Mouse (Mus musculus) kidney, adult 8-10 months (tissue): ENCODE measurements at regions not wholly inside any gene's neighbourhood (a gene's known extent, or its start where the extent isn't known, plus 50 kb on each side); places are given as distances from the start of the nearest gene placed in this dataset.
"Not testable (repeated sequence)": the region's sequence is repeated elsewhere in the genome, so short reads cannot be mapped to it uniquely, and the experiment has no call there.

Experiments
- DNase-seq, 2 experiments: peaks; one replicate each; pipeline ENCODE4 v3.0.0; 2022

DNA sequence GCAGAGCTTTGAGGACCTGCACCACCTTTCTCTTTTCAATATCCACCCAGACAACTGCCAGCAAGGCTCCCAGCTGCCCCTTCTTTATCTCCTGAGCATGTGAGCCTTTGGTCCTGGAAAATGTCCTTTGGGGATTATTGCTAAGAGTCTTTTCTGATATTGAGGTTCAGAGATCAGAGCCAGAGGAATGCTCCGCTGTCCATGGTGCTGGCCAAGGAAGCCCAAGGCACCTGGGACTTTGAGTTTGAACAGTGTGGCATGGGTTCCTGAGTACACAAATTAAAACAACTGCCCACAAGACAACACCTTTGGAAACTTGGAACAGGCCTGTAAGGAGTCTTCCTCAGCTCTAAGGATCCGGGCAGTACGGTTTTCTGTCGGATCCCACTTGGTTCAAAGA is 52.6 kb upstream of the Slc28a3 start:
- peak in 1 of 2 experiments; percentile 8 for DNase-seq

DNA sequence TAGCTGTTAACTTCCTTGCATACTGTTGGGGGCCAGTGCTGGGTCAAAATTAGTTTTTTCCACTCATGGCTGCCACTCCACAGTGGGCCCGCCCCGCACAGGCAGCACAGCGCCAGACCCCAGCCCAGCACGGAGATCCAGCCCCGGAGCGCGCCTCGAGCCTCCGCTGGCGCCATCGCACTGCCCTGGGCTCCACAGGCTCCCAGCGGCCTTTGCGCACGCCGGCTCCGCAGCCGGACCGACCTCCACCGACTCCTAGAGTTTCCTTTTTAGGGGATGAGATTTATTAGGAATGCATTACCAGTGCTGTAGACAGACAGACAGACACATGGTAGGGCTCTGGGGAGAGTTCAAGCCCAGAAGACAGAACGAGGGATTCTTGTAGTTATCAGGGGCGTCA is 58.0 kb upstream of the Slc28a3 start:
- DNase-seq, result no peak

DNA sequence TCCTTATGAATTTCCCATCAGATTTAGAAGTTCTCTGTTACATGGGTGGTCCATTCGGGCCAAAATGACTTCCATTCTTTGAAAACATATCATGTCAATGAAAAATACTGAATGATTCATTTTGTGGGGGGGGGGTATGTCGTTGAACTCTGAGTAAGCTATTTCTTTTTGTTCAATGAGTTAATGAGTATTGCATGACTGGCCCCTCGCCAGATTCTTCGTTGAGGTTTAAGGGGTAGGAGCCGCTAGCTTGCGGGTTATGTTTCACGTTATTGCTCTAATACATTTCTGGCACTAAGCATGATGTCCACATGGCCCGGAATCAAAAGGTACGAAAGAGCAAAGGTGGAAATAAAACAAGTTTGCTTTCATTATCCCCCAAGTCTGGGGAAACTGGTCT is 59.5 kb upstream of the Slc28a3 start:
- peak; percentile 45 to 69 for DNase-seq

DNA sequence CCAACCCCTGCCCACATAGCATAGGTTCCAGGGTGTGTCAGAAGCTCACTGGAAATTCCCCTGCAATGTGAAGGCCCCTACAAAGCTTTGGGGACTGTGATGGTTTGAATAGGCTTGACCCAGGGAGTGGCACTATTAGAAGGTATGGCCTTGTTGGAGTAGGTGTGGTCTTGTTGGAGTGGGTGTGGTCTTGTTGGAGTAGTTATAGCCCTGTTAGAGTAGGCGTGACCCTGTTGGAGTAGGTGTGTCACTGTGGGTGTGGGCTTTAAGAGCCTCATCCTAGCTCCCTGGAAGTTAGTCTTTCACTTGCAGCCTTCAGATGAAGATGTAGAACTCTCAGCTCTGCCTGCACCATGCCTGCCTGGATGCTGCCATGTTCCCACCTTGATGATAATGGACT is 64.9 kb upstream of the Slc28a3 start:
- DNase-seq, result not testable (repeated sequence)

DNA sequence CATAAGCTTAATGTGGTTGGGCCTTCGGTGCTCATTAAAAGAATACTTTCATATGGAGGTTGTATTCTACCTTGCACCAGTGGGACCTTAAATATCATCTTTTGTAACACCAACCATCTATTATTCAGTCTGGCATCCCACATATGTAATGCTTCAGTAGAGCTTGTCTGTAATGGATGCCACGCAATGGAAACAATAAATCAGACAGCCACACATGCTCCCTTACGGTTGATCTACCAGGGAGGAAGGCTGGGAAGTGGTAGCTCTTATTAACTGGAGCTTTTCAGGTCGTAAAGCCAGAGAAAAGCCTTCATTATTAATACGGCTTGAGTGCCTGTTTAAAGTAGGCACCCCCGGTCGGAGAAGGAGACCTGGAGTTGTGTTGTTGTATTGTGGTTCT is 66.8 kb upstream of the Slc28a3 start:
- no peak for DNase-seq

DNA sequence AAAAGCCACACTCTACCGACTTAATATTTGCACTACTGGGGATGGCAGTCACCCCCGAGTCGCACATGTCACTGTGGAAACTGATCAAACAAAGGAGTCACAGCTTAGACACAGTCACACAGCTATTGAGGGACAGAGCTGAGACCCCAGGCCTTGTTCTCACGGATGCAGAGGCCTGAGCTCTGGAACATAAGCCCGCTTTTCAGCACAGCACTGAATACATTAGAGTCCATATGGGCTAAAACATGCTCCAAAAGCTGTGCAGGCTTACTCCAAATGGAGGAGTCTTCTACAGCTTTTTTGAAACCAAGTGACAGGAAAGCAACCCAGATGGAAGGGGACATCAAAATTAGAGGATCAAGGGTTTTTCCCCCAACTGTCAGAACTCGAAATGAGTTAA is 69.0 kb upstream of the Slc28a3 start:
- no peak for DNase-seq

DNA sequence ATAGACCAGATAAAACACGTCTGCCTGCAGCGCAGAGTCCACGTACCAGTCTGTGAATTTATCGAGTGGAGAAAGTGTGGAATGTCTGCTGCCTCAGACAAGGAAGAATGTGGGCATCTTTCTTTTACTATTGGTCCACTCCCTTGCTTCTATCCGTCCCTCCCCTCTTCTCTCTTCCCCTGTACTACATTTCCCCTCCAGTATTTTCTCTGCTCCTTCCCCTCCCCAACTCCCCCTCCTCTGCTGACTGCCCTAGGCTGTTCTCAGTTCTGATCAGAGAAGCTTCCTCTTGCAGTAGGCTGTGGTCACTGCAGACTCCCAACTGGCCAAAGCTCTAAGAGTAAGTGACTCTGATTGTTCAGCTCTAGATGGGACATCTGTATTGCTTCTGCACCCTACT is 76.1 kb upstream of the Slc28a3 start:
- DNase-seq, result no peak

DNA sequence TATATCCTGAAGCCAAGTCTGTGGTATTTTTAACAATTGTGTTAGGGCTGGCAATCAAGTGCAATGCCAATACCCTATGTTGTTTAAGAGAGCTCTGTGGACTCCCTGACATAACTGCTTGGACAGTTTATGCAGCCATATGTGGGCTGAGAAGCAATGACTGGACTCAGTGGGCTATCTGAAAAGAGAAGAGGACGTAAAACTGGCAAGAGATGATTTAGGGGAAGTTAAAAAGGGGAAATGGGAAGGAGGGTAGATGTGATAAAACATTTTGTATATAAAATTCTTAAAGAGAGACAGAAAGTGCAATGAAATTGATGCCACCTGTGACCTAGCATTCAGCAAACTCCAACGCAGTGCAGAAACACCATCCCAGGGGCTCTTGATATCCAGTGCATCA is 76.9 kb upstream of the Slc28a3 start:
- DNase-seq, result no peak

DNA sequence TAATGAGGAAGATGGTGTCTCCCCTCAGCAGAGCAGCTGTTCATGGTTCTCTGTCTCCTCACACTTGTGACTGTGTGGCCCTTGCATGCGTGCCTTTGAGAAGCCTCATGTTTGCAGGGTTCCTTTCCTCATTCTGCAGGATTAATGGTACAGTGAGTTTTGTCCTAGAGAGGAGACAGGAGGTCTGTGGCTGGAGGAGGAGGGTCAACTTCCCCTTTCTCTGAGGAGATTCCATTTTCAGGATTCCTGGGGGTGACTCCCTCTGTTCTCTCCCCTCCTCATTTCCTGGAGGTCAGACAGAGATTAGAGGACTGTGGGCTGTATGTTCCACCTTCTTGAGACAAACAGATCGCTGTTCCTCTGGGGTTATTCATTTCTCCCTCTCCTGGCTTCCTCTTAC is 77.6 kb upstream of the Slc28a3 start:
- no peak for DNase-seq

DNA sequence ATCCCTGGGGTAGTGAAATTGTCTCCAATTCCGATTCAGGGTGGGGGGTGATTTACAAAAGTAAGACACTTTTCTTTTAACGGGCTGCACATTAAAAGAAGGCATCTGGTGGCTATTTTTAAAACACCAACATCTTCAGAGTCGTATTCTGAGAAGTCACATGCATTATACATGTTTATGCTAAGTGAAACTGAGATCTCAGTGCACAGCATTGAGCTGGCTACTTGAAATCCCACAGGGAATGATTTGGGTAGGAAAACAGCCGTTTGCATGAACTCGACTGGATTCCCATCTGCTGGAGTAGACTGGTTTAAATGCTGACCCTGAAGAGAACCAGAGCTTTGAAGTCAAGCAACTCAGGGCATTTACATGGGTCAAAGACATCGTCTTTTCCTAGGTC is 84.0 kb upstream of the Slc28a3 start:
- no peak for DNase-seq

DNA sequence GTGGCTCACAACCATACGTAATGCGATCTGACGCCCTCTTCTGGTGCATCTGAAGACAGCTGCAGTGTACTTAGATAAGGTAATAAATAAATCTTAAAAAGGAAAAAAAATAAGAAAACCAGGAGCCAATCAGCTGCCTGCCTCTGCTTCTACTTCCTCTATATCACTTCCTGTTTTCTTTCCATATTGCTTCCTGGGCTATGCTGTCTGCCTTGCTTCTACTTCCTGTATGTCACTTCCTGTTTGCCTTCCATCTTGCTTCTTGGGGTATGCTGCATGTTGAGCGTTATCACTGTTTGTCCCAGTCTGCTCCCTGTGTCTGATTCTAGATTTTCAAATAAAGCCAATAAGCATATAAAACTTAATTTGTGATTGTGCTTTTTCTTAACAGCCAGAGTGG is 85.3 kb upstream of the Slc28a3 start:
- DNase-seq, result no peak

DNA sequence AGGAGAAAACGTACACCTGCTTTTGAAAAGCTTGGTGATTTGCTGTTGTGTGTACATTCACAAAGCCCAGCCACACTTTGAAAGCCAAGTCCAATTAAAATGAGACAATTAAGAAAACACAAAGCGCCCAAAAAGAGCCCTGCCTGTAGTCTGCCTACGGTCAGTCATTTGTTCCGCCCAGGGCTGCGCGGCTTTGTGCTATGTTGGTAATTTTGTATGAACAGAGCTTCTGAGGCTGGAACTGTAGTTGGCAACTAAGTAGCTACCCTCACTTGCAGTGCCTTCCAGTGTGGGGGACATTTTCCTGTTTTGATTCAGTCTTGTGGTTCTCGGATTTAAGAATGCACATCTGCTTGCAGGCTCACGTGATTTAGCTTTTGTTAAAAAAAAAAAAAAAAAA is 89.3 kb upstream of the Slc28a3 start:
- no peak for DNase-seq

DNA sequence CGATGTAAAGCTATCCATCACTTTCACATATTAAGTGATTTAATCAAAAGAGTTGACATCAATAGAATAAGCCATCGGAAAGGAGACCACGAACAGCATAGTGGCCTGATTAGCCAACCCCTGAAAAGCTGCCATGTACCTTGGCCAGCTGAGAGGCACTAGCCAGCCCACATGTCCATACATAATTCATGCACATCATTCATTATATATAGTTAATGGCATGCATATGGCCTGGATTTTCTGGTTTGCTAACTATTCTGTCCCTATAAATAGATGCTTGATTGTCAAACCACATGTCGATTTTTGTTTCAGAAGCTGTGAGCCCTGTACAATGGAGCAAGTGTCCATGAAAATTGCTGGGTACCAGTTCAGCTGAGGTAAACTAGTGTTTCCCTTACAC is 93.5 kb upstream of the Slc28a3 start:
- DNase-seq, result no peak

DNA sequence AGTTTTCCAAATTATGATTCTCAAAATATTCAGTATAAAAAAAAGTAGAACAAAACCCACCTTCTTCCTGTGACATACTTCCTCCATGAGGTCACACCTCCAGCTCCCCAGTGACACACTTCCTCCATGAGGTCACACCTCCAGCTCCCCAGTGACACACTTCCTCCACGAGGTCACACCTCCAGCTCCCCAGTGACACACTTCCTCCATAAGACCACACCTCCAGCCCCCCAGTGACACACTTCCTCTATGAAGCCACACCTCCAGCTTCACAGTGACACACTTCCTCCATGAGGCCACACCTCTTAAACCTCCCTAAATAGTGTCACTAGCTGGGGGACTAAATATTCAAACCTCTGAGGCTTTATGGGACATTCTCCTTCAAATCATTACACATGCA is 89.8 kb upstream of the Ntrk2 start:
- DNase-seq, result no peak

DNA sequence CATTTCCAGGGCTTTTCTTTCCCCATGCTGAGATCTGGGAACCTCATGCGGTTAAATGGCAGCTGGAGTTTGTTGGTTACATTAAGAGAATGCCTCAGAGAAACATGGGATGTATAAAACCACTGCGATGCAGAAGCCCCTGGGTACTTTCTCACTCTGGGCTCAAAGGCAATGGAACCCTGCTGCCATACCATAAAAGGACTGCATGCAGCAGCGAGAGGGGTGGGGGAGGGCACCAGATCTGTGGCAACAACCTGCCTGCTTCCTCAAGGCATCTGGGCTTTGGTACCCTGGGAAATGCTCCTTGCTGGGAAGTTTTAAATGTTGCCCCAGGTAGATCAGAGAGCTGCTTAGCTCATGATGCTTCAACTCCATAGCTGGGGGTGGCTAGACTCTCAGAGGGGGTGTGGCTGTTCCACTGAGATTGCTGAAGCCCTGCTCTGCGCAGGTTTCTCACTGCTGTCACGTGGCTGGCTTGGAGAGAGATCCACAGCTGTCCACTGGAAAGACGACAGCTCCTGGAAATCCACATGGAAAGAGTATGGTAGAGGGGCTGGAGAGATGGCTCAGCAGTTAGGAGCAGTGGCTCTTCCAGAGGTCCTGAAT is 75.8 kb upstream of the Ntrk2 start:
- no peak for DNase-seq

DNA sequence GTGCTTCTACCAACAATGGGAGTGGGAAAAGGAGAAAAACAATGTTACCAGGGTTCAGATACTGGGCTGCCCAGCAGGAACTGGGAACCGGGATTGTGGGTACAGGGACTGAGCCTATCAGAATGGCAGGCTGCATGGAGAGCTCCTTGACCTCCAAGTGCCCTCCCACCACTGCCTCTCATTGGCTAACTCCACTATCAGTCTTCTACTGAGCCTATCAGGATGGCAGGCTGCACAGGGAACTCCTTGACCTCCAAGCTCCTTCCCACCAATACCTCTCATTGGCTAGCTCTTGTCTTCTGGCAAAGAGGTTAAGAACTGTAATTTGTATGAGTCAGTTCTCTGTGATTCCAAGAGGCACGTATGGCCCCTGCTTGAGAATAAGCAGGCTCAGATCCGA is 73.6 kb upstream of the Ntrk2 start:
- no peak for DNase-seq

DNA sequence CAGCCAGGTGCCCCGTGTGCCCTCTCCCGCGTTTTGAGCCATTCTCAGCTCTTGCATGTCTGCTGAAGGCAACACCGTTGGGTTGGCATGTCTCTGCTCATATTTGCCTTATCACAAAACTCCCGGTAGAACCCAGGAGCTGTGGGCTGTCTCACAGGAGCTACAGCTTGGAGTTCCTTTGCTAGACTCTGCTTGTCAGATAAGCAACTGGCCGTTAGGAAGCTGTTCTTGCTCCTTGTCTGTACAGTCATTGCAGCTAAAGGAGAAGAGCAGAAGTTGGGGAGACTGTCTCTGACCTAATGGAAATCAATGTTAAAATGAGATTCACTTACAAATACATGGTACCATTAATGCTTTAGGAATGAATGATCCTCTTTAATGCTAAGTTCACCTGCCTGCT is 72.8 kb upstream of the Ntrk2 start:
- no peak for DNase-seq

DNA sequence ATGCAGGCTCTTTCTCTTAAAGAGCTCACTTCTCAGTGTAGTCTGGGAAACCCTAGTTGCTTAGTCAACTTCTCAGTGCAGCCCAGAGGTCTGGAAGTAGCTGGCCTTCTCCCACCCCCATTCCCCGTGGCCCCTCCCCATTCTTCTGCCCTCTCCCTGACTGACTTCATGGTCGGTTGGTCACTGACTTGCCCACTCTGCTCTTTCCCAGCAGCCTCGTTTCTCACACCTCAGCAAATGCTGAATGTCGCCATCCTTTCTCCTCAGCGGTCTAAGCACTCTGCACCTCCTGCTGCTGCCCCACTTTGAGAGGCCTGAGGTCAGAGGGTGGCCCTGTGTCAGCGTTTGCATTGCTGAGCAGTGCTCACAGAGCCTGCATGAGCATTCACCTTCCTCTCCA is 70.8 kb upstream of the Ntrk2 start:
- DNase-seq, result peak; percentile 48 to 62

DNA sequence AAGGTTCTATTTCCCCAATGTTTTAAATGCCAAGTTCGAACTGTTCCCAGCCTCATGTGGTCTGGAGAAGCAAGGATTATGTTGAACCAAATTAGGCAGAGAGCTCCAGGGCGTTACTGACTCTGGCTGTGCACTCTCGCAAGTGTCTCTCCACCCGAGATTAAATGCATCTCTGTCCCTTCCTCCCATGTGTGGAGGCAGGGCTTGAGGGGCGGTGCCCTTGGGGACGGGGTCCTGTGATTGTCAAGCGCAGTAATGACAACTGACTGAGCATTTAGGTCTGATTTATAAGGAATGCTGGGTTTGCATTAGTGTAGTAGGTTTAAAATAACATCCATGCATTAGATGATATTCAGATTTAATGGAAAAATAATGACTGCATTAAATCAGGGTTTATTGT is 65.6 kb upstream of the Ntrk2 start:
- DNase-seq, result no peak

DNA sequence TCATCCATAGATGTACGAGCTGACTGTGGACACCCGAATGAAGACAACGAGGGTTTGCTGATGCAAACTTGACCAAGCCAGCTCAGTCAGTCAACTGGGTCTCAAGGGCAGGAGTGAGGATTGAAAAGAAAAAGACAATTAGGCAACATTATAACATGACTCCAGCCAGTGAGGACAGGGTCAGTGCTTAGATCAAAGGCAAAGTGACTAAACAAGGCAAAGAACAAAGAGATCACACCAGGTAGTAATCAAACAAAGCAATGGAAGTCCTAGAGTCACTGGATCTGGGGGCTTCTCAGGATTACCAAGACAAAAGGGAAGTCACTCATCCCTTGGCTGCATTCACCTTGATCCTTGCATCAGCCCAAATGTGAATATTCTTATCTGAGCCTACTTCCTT is 60.3 kb upstream of the Ntrk2 start:
- no peak for DNase-seq

DNA sequence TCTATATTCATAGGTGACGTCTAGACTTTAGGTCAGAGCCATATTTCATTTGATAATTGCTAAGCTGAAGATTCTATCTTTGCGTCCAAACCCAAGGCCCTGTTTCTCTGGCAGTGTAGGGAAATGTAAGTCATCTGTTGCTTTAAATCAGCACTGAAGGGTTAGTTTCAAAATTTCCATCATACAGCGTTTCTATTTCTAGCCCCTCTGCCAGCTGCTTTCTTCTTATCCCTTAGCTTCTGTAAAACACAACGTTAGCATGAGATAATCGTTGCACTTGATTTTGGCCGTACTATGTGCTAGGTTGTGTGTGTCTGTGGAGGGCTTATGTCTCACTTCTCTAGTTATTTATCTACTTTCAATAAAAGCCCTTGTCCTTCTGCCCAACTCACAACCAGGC is 58.7 kb upstream of the Ntrk2 start:
- no peak for DNase-seq

DNA sequence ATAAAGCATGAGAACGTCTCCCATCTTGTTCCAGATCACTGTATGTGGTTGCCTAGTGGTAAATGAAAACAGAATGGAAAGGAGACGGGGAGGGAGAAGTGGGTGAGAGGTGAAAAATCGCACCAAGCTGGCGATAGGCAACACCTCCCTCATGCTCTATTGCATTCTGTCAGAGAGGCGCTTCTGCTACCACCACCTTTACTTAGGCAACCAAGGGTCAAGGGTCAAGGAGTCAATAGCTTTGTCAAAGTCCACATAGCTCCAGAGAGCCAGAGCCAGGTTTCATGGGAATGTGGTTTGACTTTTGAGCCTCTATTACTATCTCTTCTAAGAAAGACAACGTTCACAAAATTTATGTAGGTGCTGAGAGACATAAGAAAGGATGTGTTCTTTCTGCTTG is 50.2 kb upstream of the Ntrk2 start:
- peak; percentile 6 to 45 for DNase-seq
